Mouse (Mus musculus): ENCODE measurements around the gene Spaca4. TPM values are rescaled to one million over a fixed set of nuclear protein-coding genes. Genes with fewer than 3 reads are reported as not detected.
A peak's percentile ranks its signal among the peaks of the same experiment; 100 is the strongest.

Spaca4 gene
- polyA plus RNA-seq, 1 experiment from 2014 or later = not detected

GRCm38 (mm10) chr7:45709677-45710355 is 15.8 kb downstream of the Spaca4 start:
- Histone ChIP-seq H3K36me3 (peaks cover 39% of the 10 kb centered on the region), H3K4me1 (replicated peaks) (peaks cover 74% of the 10 kb centered on the region), H3K4me2 (replicated peaks) (peak overlapping the region; percentile 98), H3K4me3 (replicated peaks) (no peak overlapping the region), H3K27ac (peak overlapping the region; percentile 85), H3K9me3 (no peaks in the 10 kb centered on the region), H3K27me3 (no peaks in the 10 kb centered on the region), H3K9ac (replicated peaks) (peak overlapping the region; percentile 47)
- ATAC-seq = no peak
- 69% methylated on average over 14 of the region's 14 CpGs for WGBS

DNA sequence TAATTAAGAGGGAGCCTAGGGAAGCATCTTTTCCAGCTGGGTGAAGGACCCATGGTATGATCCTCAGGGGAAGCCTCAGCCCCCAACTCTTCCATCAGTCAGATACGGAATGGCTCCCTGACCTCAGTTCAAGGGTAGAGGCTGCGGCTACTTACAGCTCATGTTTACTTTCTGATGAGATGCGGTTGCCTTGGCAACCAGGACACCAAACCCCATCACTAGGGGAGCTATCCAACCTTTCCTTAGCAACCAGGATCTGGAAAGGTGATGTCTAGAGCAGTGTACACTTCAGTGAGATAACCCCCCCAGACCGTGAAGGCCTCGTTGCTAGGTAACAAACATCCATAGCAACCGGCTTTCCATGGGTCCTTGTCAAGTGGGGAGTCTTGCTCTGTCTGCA is 16.6 kb downstream of the Spaca4 start:
- H3K9ac ChIP-seq (replicated peaks) = no peak overlapping the region; the same call in 1 of the 2 replicates
- peaks cover 70% of the 10 kb centered on the region for H3K4me1 ChIP-seq (replicated peaks)
- ATAC-seq = peak; percentile 21
- no peak overlapping the region; the same call in 1 of the 2 replicates for H3K4me3 ChIP-seq (replicated peaks)
- no peaks in the 10 kb centered on the region for H3K9me3 ChIP-seq
- WGBS = 27% methylated on average over 6 of the region's 6 CpGs
- peaks cover 39% of the 10 kb centered on the region for H3K36me3 ChIP-seq
- peak overlapping the region; percentile 85 for H3K27ac ChIP-seq
- H3K27me3 ChIP-seq = no peaks in the 10 kb centered on the region
- peak overlapping the region; percentile 98 for H3K4me2 ChIP-seq (replicated peaks)

GRCm38 (mm10) chr7:45708221-45708761 is 17.3 kb downstream of the Spaca4 start:
- H3K4me1 ChIP-seq (replicated peaks) = peaks cover 74% of the 10 kb centered on the region

GRCm38 (mm10) chr7:45707375-45707967 is 18.1 kb downstream of the Spaca4 start:
- H3K36me3 ChIP-seq = peaks cover 28% of the 10 kb centered on the region
- WGBS = under 1% methylated on average over 27 of the region's 27 CpGs
- H3K27ac ChIP-seq = peak overlapping the region; percentile 85
- no peak for ATAC-seq
- H3K4me3 ChIP-seq (replicated peaks) = peak overlapping the region; percentile 57
- peak overlapping the region; percentile 98 for H3K4me2 ChIP-seq (replicated peaks)
- no peaks in the 10 kb centered on the region for H3K9me3 ChIP-seq
- peaks cover 79% of the 10 kb centered on the region for H3K4me1 ChIP-seq (replicated peaks)
- H3K27me3 ChIP-seq = no peaks in the 10 kb centered on the region
- H3K9ac ChIP-seq (replicated peaks) = peak overlapping the region; percentile 80

More at GRCm38 (mm10) chr7:45708221-45708761, 17.3 kb downstream of the Spaca4 start:
- no peak overlapping the region for H3K4me3 ChIP-seq (replicated peaks)
- WGBS = 53% methylated on average over 13 of the region's 13 CpGs
- no peaks in the 10 kb centered on the region for H3K9me3 ChIP-seq
- peaks cover 36% of the 10 kb centered on the region for H3K36me3 ChIP-seq
- no peak overlapping the region for H3K9ac ChIP-seq (replicated peaks)
- peak overlapping the region; percentile 98 for H3K4me2 ChIP-seq (replicated peaks)
- ATAC-seq = no peak
- H3K27ac ChIP-seq = peak overlapping the region; percentile 85
- H3K27me3 ChIP-seq = no peaks in the 10 kb centered on the region

- no peak for ATAC-seq
- Histone ChIP-seq H3K27me3 (no peaks in the 10 kb centered on the region), H3K4me2 (replicated peaks) (peak overlapping the region; percentile 98), H3K27ac (peak overlapping the region; percentile 85; the same call in 1 of the 2 replicates), H3K4me3 (replicated peaks) (peak overlapping the region; percentile 57), H3K9me3 (no peaks in the 10 kb centered on the region), H3K36me3 (peaks cover 21% of the 10 kb centered on the region), H3K9ac (replicated peaks) (peak overlapping the region; percentile 80), H3K4me1 (replicated peaks) (peaks cover 83% of the 10 kb centered on the region)
- under 1% methylated on average over 38 of the region's 45 CpGs for WGBS
Observed at GRCm38 (mm10) chr7:45706721-45707241, 18.8 kb downstream of the Spaca4 start.

DNA sequence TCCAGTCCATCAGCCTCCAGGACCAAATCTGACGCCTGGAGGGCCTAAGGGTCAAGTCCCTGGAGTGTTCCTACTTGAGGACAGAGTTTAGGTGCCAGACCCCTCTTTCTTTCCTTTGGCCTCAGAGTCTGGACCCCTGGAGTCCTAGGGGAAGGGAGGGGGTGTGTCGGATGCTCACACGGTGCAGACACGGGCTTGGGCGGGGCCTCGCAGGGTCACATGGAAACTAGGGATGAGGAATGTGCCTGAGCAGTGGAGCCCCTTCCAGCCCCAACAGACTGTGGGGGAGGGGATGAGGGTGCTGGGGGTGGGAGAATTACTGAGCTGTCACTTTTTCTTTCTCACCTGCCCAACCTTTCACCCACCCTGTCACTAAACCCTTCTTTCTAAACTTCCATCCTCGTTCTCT is 19.7 kb downstream of the Spaca4 start:
- H3K4me3 ChIP-seq (replicated peaks) = peak overlapping the region; percentile 57
- no peaks in the 10 kb centered on the region for H3K9me3 ChIP-seq
- peak overlapping the region; percentile 98 for H3K4me2 ChIP-seq (replicated peaks)
- ATAC-seq = no peak
- no peak overlapping the region for H3K27ac ChIP-seq
- H3K4me1 ChIP-seq (replicated peaks) = peaks cover 91% of the 10 kb centered on the region
- WGBS = 0% methylated on average over 7 of the region's 7 CpGs
- H3K9ac ChIP-seq (replicated peaks) = peak overlapping the region; percentile 80
- no peaks in the 10 kb centered on the region for H3K27me3 ChIP-seq
- H3K36me3 ChIP-seq = peaks cover 12% of the 10 kb centered on the region

DNA sequence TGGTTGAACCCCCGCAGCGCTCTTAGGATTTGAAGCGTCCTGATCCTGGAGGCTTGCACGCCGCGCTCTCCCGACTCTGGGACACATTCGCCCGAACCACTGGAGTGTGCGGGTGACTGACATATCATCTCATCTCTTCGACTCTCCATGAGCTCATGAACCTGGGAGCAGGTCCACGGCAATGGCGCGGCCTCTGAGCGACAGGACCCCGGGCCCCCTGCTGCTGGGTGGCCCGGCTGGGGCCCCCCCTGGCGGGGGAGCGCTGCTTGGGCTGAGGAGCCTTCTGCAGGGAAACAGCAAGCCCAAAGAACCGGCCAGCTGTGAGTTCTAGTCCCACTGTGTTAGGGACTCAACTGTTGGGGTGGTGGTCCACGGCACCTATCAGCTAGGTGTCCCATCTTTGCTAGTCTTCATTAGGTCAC is 20.2 kb downstream of the Spaca4 start:
- H3K36me3 ChIP-seq = peaks cover 8% of the 10 kb centered on the region
- peak overlapping the region; percentile 70 for H3K27ac ChIP-seq
- peak overlapping the region; percentile 98 for H3K4me2 ChIP-seq (replicated peaks)
- H3K4me1 ChIP-seq (replicated peaks) = peaks cover 90% of the 10 kb centered on the region
- ATAC-seq = no peak
- peak overlapping the region; percentile 57 for H3K4me3 ChIP-seq (replicated peaks)
- under 1% methylated on average over 21 of the region's 21 CpGs for WGBS
- H3K27me3 ChIP-seq = peaks cover under 1% of the 10 kb centered on the region; the same call in 1 of the 2 replicates
- peak overlapping the region; percentile 58 for H3K9ac ChIP-seq (replicated peaks)
- no peaks in the 10 kb centered on the region for H3K9me3 ChIP-seq

DNA sequence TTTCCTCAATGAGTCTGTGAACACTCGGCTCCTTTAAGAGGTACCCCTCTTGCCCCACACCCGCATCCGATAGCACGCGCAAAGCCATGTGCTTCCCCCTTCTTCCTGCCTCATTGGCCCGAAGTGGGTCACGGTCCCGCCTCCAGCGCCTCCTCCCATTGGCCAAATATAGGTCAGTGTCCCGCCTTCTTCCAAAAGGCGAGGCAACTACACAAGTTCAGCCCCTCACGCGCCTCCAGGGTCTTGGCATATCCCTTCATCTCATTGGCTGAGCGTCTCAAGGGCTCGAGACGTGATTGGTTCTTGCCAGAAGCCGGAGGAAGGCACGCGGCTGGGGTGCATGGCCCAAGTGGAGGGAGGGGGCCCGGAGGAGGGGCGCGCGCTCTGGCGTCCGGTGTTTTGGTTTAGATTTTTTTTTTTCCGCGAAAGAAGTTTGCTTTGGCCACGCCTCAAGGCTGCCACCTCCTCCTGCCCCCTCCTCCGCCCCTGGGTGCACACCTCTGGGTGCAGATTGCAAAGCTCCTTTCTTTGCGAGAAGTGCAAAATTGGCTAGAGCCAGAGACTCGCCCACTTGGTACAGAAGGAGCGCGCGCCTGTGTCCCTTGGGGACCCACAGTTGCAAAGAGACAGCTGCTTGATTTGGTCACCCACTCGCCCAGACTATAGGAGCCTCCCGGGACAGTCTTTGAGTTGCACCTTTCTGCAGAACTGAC is 20.7 kb downstream of the Spaca4 start, which contains the start of gene Dbp:
TSS of gene Dbp (plus strand) at position 359 of the 713 bp plus-strand sequence.
- Histone ChIP-seq H3K4me3 (replicated peaks) (peak within 1 kb of the TSS; percentile 57), H3K27me3 (peaks cover 6% of the 10 kb centered on the region; the same call in 1 of the 2 replicates), H3K9ac (replicated peaks) (peak within 1 kb of the TSS; percentile 80), H3K27ac (peak within 1 kb of the TSS; percentile 93), H3K4me2 (replicated peaks) (peak within 1 kb of the TSS; percentile 98), H3K36me3 (peaks cover 2% of the 10 kb centered on the region), H3K4me1 (replicated peaks) (peaks cover 90% of the 10 kb centered on the region), H3K9me3 (no peaks in the 10 kb centered on the region)
- under 1% methylated on average over 36 of the region's 36 CpGs for WGBS
- peak; percentile 81 for ATAC-seq

DNA sequence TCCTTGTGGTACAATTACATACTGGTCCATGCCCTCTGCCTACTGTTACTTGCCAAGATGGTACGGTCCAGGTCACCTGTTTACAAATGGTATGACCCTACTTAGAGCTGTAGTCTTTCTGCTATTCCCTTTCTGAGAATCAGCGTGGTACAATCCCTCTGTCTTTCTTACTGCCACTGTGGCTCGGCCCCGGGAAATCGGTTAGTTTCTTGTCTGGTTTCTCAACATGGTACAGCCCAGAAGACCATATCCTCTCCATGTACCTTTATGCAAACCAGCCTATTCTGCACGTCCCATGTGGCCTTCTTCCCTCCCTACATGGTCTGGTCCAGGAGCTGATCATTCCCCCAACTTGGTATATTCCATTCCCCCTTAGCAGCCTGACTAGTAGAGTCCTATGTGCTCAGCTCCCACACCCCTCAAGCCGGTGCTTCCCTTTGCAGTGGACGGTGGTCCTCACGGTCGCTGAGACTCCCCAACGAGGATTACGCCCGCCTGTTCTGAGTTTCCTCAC is 21.5 kb downstream of the Spaca4 start:
- H3K36me3 ChIP-seq = no peaks in the 10 kb centered on the region
- H3K4me2 ChIP-seq (replicated peaks) = peak overlapping the region; percentile 98
- WGBS = under 1% methylated on average over 13 of the region's 13 CpGs
- H3K4me1 ChIP-seq (replicated peaks) = peaks cover 89% of the 10 kb centered on the region
- peak overlapping the region; percentile 57 for H3K4me3 ChIP-seq (replicated peaks)
- H3K27me3 ChIP-seq = peaks cover 14% of the 10 kb centered on the region
- peak overlapping the region; percentile 93 for H3K27ac ChIP-seq
- H3K9me3 ChIP-seq = no peaks in the 10 kb centered on the region
- H3K9ac ChIP-seq (replicated peaks) = peak overlapping the region; percentile 72
- peak; percentile 64 for ATAC-seq

- Histone ChIP-seq H3K4me3 (replicated peaks) (peak overlapping the region; percentile 57), H3K27ac (peak overlapping the region; percentile 93), H3K27me3 (peaks cover 19% of the 10 kb centered on the region), H3K9ac (replicated peaks) (peak overlapping the region; percentile 72), H3K4me2 (replicated peaks) (peak overlapping the region; percentile 98), H3K9me3 (no peaks in the 10 kb centered on the region), H3K4me1 (replicated peaks) (peaks cover 86% of the 10 kb centered on the region), H3K36me3 (no peaks in the 10 kb centered on the region)
- 43% methylated on average over 12 of the region's 12 CpGs for WGBS
- no peak for ATAC-seq
Observed at GRCm38 (mm10) chr7:45703521-45704033, 22.0 kb downstream of the Spaca4 start.

Measured in midbrain, embryonic 13.5 days (tissue).